Mouse (Mus musculus) bone marrow macrophage, adult 2 months (primary cell): Measurements from ENCODE around the gene Clpsl2.

Source experiments
- CTCF ChIP-seq: IDR thresholded peaks from 2 replicates; pipeline ENCODE4 v1.5.1; 2012; ENCODE audit warnings: low read depth, mild to moderate bottlenecking, low read length, moderate library complexity
- POLR2A ChIP-seq: IDR thresholded peaks from 2 replicates; pipeline ENCODE4 v1.6.1; 2012; ENCODE audit warnings: mild to moderate bottlenecking, low read depth, low read length, borderline replicate concordance

DNA sequence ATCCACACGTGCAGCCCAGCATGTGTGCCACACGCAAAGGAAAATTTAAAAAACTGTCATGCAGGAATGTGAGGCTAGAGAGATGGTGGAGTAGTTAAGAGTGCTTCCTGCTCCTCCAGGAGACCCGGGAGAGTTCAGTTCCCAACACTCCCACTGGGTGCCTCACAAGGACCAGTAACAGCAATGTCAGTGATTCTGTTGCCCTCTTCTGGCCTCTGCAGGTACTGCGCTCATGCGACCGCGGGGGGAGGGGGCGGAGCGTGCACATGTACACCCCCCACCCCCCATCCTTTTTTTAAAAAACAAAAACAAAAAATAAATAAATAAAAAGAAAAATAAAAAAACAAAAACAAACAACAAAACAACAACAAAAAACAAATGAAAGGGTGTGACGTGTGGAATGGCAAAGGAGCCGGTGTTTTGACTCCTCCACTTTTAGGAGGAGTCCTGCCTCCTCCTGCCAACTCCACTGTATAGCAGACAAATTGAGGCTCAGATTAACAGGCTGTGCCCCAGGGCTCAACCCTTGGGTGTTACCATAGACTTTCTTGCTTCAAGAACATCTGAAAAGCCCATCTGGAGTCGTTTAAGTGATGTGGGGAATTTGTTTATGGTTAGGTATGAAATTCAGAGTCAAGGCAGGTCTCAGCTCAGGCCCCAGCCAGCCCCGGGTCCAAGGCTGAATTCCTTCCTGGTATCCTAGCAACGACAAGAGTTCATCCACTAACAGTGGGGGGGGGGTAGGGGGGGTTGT is 4.0 kb downstream of the Clpsl2 start:
- TF ChIP-seq POLR2A (no peak), CTCF (peak; percentile 57; the same call in 1 of the 2 replicates)
